Mouse (Mus musculus) hindbrain, embryonic 15.5 days (tissue): ENCODE measurements around the gene Med15. TPM values are rescaled to one million over a fixed set of nuclear protein-coding genes. Genes with fewer than 3 reads are reported as not detected.
"Not testable (repeated sequence)": the region's sequence is repeated elsewhere in the genome, so short reads cannot be mapped to it uniquely, and the experiment has no call there.

Experiments
- ATAC-seq: fragments of 200-750 bp; cut with Nextera tagmentation; 2 replicates; pipeline ENCODE4 v1.8.0; 2017; ENCODE audit warnings: low read depth, moderate number of reproducible peaks, moderate TSS enrichment; ENCODE audit not compliant: low FRiP score
- H3K27ac ChIP-seq: fragments of 300-500 bp; sonication (generic); replicated peaks from 2 replicates; pipeline ENCODE4 v1.5.1; 2015; ENCODE audit warnings: mild to moderate bottlenecking, inconsistent platforms
- H3K27me3 ChIP-seq: fragments of 300-500 bp; sonication (generic); 2 replicates; pipeline ENCODE4 v1.6.1; 2015; ENCODE audit warnings: control low read depth, inconsistent platforms
- H3K36me3 ChIP-seq: fragments of 300-500 bp; sonication (generic); 2 replicates; pipeline ENCODE4 v1.6.1; 2015; ENCODE audit warnings: control low read depth, inconsistent platforms
- H3K4me1 ChIP-seq: fragments of 300-500 bp; sonication (generic); replicated peaks from 2 replicates; pipeline ENCODE4 v1.6.1; 2015; ENCODE audit warnings: control low read depth, inconsistent platforms
- H3K4me2 ChIP-seq: fragments of 300-500 bp; sonication (generic); 2 replicates; pipeline ENCODE4 v1.6.1; 2015; ENCODE audit warnings: moderate library complexity, mild to moderate bottlenecking, inconsistent platforms
- H3K4me3 ChIP-seq: fragments of 300-500 bp; sonication (generic); 2 replicates; pipeline ENCODE4 v1.5.1; 2015; ENCODE audit warnings: mild to moderate bottlenecking, inconsistent platforms
- H3K9ac ChIP-seq: fragments of 300-500 bp; sonication (generic); 2 replicates; pipeline ENCODE4 v1.6.1; 2015; ENCODE audit warnings: inconsistent platforms
- H3K9me3 ChIP-seq: fragments of 300-500 bp; sonication (generic); 2 replicates; pipeline ENCODE4 v1.6.1; 2016; ENCODE audit warnings: control low read depth, inconsistent platforms
- WGBS: fragments of 180-500 bp; shearing (Covaris S2); methylation state at CpG from one replicate; pipeline ENCODE4 v1.1.7; 2015; 5-methylcytosine and 5-hydroxymethylcytosine counted together
- polyA plus RNA-seq: library from polyadenylated mRNA; unstranded; fragments of >200 nt; fragmentation: Nextera tagmentation; extraction: Ambion mirVana; gene quantifications from 2 replicates; pipeline ENCODE4 v1.2.1, GENCODE M21; 2015

Med15 gene
- polyA plus RNA-seq, 1 experiment from 2014 or later = 54.2 TPM

DNA sequence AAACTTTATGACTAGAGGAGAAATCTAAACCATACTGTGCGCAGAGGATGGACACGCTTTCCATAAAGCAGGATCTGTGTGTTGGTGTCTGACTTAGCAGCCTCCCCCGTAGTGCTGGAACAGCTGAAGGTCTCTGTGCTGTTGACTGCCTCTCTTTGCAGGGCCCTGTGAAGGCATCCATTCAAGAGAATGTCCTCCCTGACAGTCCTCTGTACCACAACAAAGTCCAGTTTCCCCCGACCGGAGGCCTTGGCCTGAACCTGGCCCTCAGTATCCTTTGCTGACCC lies 106.5 kb downstream of the Med15 start:
- Histone ChIP-seq H3K27ac (no peak overlapping the region), H3K9ac (no peak overlapping the region), H3K4me1 (no peaks in the 10 kb centered on the region), H3K27me3 (no peaks in the 10 kb centered on the region), H3K4me3 (no peak overlapping the region), H3K9me3 (no peaks in the 10 kb centered on the region), H3K36me3 (peaks cover 65% of the 10 kb centered on the region), H3K4me2 (no peak overlapping the region)
- ATAC-seq = no peak
- WGBS = over 99% methylated on average over 5 of the region's 5 CpGs

DNA sequence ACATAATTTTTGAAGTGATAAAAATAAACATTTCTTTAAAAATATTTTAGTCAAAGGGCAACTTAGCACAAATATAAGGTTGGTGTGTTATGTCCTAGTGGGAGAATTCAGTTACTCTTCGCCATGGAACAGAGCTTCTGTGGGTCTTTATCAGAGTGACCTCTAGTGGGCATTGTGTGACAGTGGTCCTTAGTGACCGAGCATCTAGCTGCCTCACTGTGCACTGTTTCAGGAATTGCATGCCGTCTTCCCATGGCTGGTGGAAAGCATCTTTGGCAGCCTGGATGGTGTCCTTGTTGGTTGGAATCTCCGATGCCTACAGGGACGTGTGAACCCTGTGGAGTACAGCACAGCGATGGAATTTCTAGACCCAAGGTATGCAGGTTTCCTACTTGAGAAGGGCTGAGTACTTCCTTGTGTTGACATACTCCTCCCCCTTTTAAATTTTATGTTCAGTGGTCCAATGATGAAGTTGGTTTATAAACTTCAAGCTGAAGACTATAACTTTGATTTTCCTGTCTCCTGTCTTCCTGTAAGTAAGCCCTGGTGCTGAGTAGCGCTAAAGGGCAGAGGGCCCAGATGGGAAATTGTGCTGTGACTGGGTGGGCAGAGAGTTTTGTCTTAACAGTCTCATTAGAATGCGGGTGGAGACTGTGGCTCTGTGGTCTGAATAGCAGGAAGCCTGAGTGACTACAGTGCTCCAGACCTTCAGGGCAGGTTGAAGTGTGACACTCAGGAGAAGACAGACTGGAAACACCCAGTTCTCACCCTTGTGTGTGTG lies 107.0 kb downstream of the Med15 start:
- WGBS = 70% methylated on average over 8 of the region's 8 CpGs
- peak; percentile 79; the same call in 1 of the 2 replicates for ATAC-seq

DNA sequence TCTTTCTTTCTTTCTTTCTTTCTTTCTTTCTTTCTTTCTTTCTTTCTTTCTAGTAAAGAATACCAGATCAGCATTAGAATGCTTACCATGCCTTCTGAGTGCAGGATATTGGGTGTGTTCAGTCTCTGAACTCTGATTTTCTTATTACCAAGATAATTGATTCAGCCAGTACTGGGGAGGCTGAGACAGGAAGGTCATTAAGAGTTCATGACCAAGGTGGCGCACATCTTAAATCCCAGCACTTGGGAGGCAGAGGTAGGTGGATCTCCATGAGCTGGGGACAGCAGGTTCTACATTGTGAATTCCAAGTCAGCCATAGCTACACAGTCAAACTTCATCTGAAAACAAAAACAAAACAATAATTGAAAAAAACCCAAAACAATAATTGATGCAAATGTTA lies 110.8 kb downstream of the Med15 start:
- WGBS = 92% methylated on average over 1 of the region's 1 CpGs
- ATAC-seq = no peak
- Histone ChIP-seq H3K27ac (no peak overlapping the region), H3K9me3 (no peaks in the 10 kb centered on the region), H3K4me1 (peaks cover 17% of the 10 kb centered on the region), H3K36me3 (peaks cover 29% of the 10 kb centered on the region), H3K4me2 (no peak overlapping the region), H3K4me3 (no peak overlapping the region), H3K27me3 (no peaks in the 10 kb centered on the region), H3K9ac (no peak overlapping the region)

More for the DNA sequence above, 107.0 kb downstream of the Med15 start:
- Histone ChIP-seq H3K4me3 (no peak overlapping the region), H3K9ac (no peak overlapping the region), H3K9me3 (no peaks in the 10 kb centered on the region), H3K27me3 (no peaks in the 10 kb centered on the region), H3K4me2 (no peak overlapping the region), H3K4me1 (peaks cover 3% of the 10 kb centered on the region), H3K27ac (no peak overlapping the region), H3K36me3 (peaks cover 62% of the 10 kb centered on the region)

DNA sequence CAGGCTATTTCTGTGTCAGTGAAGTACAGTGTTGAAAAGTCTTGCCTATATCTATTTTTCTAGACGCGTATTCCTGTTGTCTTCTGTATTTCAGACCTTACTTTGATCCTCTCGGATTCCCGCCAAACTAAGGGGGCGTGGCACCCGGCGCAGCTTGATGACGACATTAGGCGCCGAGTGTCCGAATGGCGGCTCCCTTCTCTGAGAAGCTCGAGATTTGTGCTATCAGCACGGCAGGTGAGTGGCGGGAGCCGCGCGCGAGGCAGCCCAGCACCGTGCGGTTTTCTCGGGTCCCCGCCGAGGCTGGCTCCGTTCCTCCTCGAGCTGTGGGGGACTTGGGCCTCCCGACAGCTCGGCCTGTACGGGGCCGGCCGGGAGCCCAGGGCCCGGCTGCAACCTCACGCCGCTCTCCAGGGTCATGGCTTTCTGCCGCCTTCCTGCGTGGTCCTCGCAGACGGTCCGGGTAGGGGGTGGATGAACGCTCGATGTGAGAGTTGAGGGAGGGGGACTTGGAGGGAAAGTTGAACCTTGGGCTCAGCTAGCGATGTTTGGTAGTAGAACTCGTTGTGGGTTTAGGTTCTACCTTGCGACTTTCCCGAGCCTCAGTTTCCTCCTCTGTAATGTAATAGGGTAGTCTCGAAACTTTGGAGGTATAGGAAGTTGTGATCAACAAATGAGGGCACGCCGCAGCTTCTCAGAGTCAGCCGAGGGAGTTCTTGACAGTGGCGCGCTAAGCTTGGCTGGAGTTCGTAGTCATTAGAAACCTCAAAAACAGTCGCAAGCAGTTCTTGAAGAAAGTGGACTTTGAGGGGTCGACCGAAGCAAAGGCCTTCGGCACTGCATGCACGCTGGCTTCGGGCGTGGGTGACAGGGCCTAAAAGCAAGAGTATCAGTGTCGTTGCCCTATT lies 113.2 kb downstream of the Med15 start, which contains the start of gene Smpd4:
TSS of gene Smpd4 (plus strand) at position 157 of the 908 bp plus-strand sequence.
- Histone ChIP-seq H3K4me2 (peak within 1 kb of the TSS; percentile 85), H3K9ac (peak within 1 kb of the TSS; percentile 71), H3K36me3 (peaks cover 16% of the 10 kb centered on the region), H3K27ac (no peak within 1 kb of the TSS; the same call in 1 of the 2 replicates), H3K27me3 (no peaks in the 10 kb centered on the region), H3K4me1 (peaks cover 17% of the 10 kb centered on the region), H3K9me3 (no peaks in the 10 kb centered on the region), H3K4me3 (peak within 1 kb of the TSS; percentile 71)
- ATAC-seq = peak; percentile 85
- WGBS = 3% methylated on average over 60 of the region's 60 CpGs

DNA sequence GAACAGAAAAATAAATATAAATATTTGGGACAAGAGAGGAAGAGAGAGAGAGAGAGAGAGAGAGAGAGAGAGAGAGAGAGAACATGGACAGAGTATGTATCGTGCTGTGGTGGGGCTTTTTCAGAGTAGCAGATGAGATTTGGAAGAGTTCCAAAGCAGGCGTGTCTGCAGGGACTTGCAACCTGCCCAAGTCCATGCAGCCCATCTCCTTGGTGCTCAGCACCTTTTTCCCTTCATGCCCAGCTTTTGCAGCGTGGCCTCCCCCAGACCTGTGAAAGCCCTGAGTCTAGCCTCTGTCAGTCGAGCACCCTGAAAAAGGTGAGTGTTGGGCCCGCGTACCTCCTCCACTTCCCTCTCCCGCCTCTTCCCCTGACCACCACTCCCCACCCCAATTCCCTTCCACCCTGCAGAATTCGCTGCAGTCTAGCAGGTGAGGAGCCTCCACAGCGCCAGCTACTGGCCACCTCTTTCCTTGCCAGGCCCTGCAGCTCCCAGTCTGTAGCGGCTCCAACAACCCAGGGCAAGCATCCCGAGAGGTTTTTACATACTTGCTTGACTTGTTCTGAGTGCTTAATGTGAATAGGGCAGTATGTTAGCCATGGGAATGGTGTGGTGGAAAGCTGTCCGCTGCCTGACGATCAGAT lies 114.6 kb downstream of the Med15 start:
- peak overlapping the region; percentile 21; the same call in 1 of the 2 replicates for H3K4me2 ChIP-seq
- H3K4me1 ChIP-seq = peaks cover 17% of the 10 kb centered on the region

DNA sequence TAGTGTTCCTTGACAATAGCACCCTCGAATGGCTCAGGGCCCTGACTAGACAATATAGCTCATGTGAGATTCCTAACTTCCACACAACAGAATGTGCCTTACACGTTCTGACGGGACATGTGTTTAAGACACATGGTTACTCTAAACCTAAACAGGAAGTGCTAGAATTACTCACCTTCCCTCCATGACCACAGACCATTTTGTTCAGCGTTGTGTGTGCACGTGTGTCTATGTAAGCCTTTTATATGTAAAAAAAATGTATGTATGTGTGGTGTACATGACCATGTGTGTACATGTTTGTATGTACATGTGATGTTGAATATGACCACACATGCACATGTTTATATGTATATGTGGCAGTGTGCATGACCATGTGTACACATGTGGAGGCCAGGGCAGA lies 116.5 kb downstream of the Med15 start:
- no peak for ATAC-seq
- H3K9ac ChIP-seq = no peak overlapping the region
- H3K27me3 ChIP-seq = no peaks in the 10 kb centered on the region
- H3K4me1 ChIP-seq = peaks cover 17% of the 10 kb centered on the region
- no peaks in the 10 kb centered on the region for H3K36me3 ChIP-seq
- H3K27ac ChIP-seq = no peak overlapping the region
- WGBS = 86% methylated on average over 5 of the region's 5 CpGs
- H3K4me3 ChIP-seq = no peak overlapping the region
- H3K9me3 ChIP-seq = no peaks in the 10 kb centered on the region
- no peak overlapping the region for H3K4me2 ChIP-seq

More for the DNA sequence above, 114.6 kb downstream of the Med15 start:
- Histone ChIP-seq H3K36me3 (peaks cover 9% of the 10 kb centered on the region), H3K9me3 (no peaks in the 10 kb centered on the region), H3K27ac (no peak overlapping the region), H3K9ac (no peak overlapping the region), H3K4me3 (no peak overlapping the region), H3K27me3 (no peaks in the 10 kb centered on the region)
- 17% methylated on average over 13 of the region's 13 CpGs for WGBS
- ATAC-seq = no peak

DNA sequence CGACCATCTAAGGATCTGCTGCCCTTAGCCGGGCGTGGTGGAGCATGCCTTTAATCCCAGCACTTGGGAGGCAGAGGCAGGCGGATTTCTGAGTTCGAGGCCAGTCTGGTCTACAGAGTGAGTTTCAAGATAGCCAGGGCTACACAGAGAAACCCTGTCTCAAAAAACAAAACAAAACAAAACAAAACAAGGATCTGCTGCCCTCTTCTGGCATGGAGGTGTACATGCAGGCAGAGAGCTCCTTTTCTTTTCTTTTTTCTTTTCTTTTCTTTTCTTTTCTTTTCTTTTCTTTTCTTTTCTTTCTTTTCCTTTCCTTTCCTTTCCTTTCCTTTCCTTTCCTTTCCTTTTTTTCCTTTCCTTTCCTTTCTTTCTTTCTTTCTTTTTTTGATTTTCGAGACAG lies 118.0 kb downstream of the Med15 start:
- not testable (repeated sequence) for H3K9me3 ChIP-seq, H3K4me3 ChIP-seq, ATAC-seq, H3K4me1 ChIP-seq, H3K36me3 ChIP-seq, H3K27me3 ChIP-seq, H3K4me2 ChIP-seq, H3K27ac ChIP-seq, H3K9ac ChIP-seq
- 95% methylated on average over 6 of the region's 6 CpGs for WGBS

DNA sequence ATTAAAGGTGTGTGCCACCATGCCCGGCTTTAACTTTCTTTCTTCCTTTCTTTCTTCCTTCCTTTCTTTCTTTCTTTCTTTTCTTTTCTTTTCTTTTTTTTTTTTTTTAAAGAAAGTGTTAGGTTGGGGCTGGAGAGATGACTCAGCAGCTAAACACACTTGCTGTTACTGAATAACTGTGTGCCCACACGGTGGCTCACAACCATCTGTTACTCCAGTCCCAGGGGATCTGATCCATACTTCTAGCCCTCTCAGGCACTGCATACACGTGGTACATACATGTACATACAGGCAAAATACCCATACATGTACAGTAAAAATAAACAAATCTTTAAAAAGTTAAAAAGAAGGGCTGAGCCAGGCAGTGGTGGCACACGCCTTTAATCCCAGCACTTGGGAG lies 121.3 kb downstream of the Med15 start:
- Histone ChIP-seq H3K4me1 (no peaks in the 10 kb centered on the region), H3K9ac (no peak overlapping the region), H3K4me3 (no peak overlapping the region), H3K9me3 (no peaks in the 10 kb centered on the region), H3K27ac (no peak overlapping the region), H3K27me3 (no peaks in the 10 kb centered on the region), H3K36me3 (no peaks in the 10 kb centered on the region), H3K4me2 (no peak overlapping the region)
- no peak for ATAC-seq
- WGBS = 68% methylated on average over 4 of the region's 4 CpGs

DNA sequence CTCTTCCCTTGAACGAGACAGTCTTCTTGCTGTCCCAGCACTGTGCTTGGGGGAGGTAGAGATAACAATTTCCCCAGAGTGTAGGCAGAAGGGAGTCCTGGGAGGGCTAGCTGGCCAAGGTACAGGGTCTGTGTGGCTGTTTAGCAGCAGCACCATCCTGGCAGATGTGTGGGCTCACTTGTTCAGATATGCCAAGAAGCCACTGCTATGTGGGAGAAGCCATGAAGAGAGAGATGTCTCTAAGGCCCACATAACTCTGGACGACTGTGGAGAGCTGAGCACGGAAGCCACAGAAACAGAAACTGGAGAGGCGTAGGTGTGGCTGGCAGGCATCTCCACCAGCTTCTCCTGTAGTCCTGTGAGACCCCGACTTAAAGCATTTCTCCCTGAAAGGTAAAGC lies 127.0 kb downstream of the Med15 start:
- Histone ChIP-seq H3K9me3 (no peaks in the 10 kb centered on the region), H3K9ac (no peak overlapping the region), H3K4me3 (no peak overlapping the region), H3K36me3 (no peaks in the 10 kb centered on the region), H3K4me2 (no peak overlapping the region), H3K27me3 (no peaks in the 10 kb centered on the region), H3K4me1 (no peaks in the 10 kb centered on the region), H3K27ac (no peak overlapping the region)
- ATAC-seq = no peak
- WGBS = 79% methylated on average over 5 of the region's 5 CpGs

DNA sequence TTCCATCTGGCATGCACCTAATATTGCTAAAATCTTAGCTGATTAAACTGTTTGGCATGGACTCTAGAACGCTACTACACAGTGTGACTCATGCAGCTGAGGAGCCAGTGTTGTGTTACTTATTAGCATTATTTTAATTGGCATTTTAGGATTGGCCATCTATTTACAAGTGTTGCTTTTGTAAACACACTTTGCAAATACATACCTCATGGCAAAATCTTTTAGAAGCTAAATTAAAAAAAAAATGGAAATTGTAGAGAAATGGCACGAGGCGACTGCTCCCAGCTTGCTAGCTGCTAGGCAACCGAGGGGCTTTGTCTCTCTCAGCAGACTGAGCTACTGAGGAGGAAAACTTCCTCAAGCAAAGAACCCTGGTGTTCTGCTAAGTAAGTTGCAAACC lies 127.8 kb downstream of the Med15 start:
- Histone ChIP-seq H3K4me2 (no peak overlapping the region), H3K27ac (no peak overlapping the region), H3K9ac (no peak overlapping the region), H3K9me3 (no peaks in the 10 kb centered on the region), H3K36me3 (no peaks in the 10 kb centered on the region), H3K27me3 (no peaks in the 10 kb centered on the region), H3K4me1 (no peaks in the 10 kb centered on the region), H3K4me3 (no peak overlapping the region)
- 55% methylated on average over 4 of the region's 4 CpGs for WGBS
- no peak for ATAC-seq
